Mouse (Mus musculus) neural tube, embryonic 13.5 days (tissue): ENCODE measurements around the gene Smg7. TPM values are rescaled to one million over a fixed set of nuclear protein-coding genes. Genes with fewer than 3 reads are reported as not detected.
"Not testable (repeated sequence)": the region's sequence is repeated elsewhere in the genome, so short reads cannot be mapped to it uniquely, and the experiment has no call there.

ENCODE experiments used
- ATAC-seq: fragments of 200-750 bp; cut with Nextera tagmentation; 2 replicates; pipeline ENCODE4 v1.8.0; 2017; ENCODE audit warnings: low read depth, mild to moderate bottlenecking, moderate TSS enrichment, moderate library complexity
- H3K27ac ChIP-seq: fragments of 300-500 bp; sonication (generic); replicated peaks from 2 replicates; pipeline ENCODE4 v1.5.1; 2015; ENCODE audit warnings: moderate library complexity, mild to moderate bottlenecking, inconsistent platforms
- H3K27me3 ChIP-seq: fragments of 300-500 bp; sonication (generic); 2 replicates; pipeline ENCODE4 v1.6.1; 2015; ENCODE audit warnings: mild to moderate bottlenecking, inconsistent platforms
- H3K36me3 ChIP-seq: fragments of 300-500 bp; sonication (generic); 2 replicates; pipeline ENCODE4 v1.6.1; 2015; ENCODE audit warnings: mild to moderate bottlenecking, inconsistent platforms
- H3K4me1 ChIP-seq: fragments of 300-500 bp; sonication (generic); replicated peaks from 2 replicates; pipeline ENCODE4 v1.6.1; 2015; ENCODE audit warnings: inconsistent platforms
- H3K4me2 ChIP-seq: fragments of 300-500 bp; sonication (generic); 2 replicates; pipeline ENCODE4 v1.6.1; 2015; ENCODE audit warnings: inconsistent platforms, mild to moderate bottlenecking, moderate library complexity
- H3K4me3 ChIP-seq: fragments of 300-500 bp; sonication (generic); 2 replicates; pipeline ENCODE4 v1.5.1; 2015; ENCODE audit warnings: mild to moderate bottlenecking, inconsistent platforms
- H3K9ac ChIP-seq: fragments of 300-500 bp; sonication (generic); 2 replicates; pipeline ENCODE4 v1.6.1; 2015; ENCODE audit warnings: moderate library complexity, mild to moderate bottlenecking, inconsistent platforms
- H3K9me3 ChIP-seq: fragments of 300-500 bp; sonication (generic); 2 replicates; pipeline ENCODE4 v1.6.1; 2016; ENCODE audit warnings: inconsistent platforms
- WGBS: fragments of 180-500 bp; shearing (Covaris S2); methylation state at CpG from one replicate; pipeline ENCODE4 v1.1.7; 2015; 5-methylcytosine and 5-hydroxymethylcytosine counted together
- polyA plus RNA-seq: library from polyadenylated mRNA; unstranded; fragments of >200 nt; fragmentation: Nextera tagmentation; extraction: Ambion mirVana; gene quantifications from 2 replicates; pipeline ENCODE4 v1.2.1, GENCODE M21; 2015

The Smg7 gene
- polyA plus RNA-seq, 1 experiment from 2014 or later = 32.8 TPM

GRCm38 (mm10) chr1:152903591-152904135 lies 1.2 kb upstream of the Smg7 start:
- H3K9me3 ChIP-seq = no peaks in the 10 kb centered on the region
- peak overlapping the region; percentile 96 for H3K4me2 ChIP-seq
- H3K9ac ChIP-seq = peak overlapping the region; percentile 80
- peak overlapping the region; percentile 99 for H3K27ac ChIP-seq
- ATAC-seq = peak; percentile 38
- peak overlapping the region; percentile 90 for H3K4me3 ChIP-seq
- H3K36me3 ChIP-seq = no peaks in the 10 kb centered on the region
- H3K27me3 ChIP-seq = no peaks in the 10 kb centered on the region
- peaks cover 28% of the 10 kb centered on the region for H3K4me1 ChIP-seq
- WGBS = under 1% methylated on average over 36 of the region's 36 CpGs

GRCm38 (mm10) chr1:152902665-152903516 lies 445 bp upstream of the Smg7 start:
- H3K27ac ChIP-seq = peak overlapping the region; percentile 99
- peak overlapping the region; percentile 96 for H3K4me2 ChIP-seq
- peaks cover 29% of the 10 kb centered on the region for H3K4me1 ChIP-seq
- WGBS = under 1% methylated on average over 56 of the region's 69 CpGs
- H3K36me3 ChIP-seq = no peaks in the 10 kb centered on the region
- H3K9me3 ChIP-seq = no peaks in the 10 kb centered on the region
- peak overlapping the region; percentile 90 for H3K4me3 ChIP-seq
- ATAC-seq = peak; percentile 90
- no peaks in the 10 kb centered on the region for H3K27me3 ChIP-seq
- H3K9ac ChIP-seq = peak overlapping the region; percentile 91

- peak overlapping the region; percentile 99 for H3K27ac ChIP-seq
- WGBS = 2% methylated on average over 6 of the region's 6 CpGs
Observed at GRCm38 (mm10) chr1:152901419-152901764, 1.1 kb downstream of the Smg7 start.

GRCm38 (mm10) chr1:152888086-152888485 lies 14.4 kb downstream of the Smg7 start:
- not testable (repeated sequence) for H3K36me3 ChIP-seq, H3K9ac ChIP-seq, H3K27me3 ChIP-seq, H3K4me1 ChIP-seq, H3K4me2 ChIP-seq, H3K9me3 ChIP-seq, H3K4me3 ChIP-seq, H3K27ac ChIP-seq, ATAC-seq
- 93% methylated on average over 3 of the region's 5 CpGs for WGBS

More at GRCm38 (mm10) chr1:152901419-152901764, 1.1 kb downstream of the Smg7 start:
- no peaks in the 10 kb centered on the region for H3K27me3 ChIP-seq
- peak overlapping the region; percentile 91 for H3K9ac ChIP-seq
- H3K36me3 ChIP-seq = no peaks in the 10 kb centered on the region
- H3K4me2 ChIP-seq = peak overlapping the region; percentile 83
- peaks cover 29% of the 10 kb centered on the region for H3K4me1 ChIP-seq
- peak overlapping the region; percentile 90 for H3K4me3 ChIP-seq
- no peak for ATAC-seq
- no peaks in the 10 kb centered on the region for H3K9me3 ChIP-seq

GRCm38 (mm10) chr1:152871031-152871430 lies 31.4 kb downstream of the Smg7 start:
- no peak for ATAC-seq
- Histone ChIP-seq H3K4me3 (no peak overlapping the region), H3K4me2 (no peak overlapping the region), H3K36me3 (peaks cover 25% of the 10 kb centered on the region), H3K9ac (no peak overlapping the region), H3K9me3 (no peaks in the 10 kb centered on the region), H3K4me1 (peaks cover 8% of the 10 kb centered on the region), H3K27ac (no peak overlapping the region), H3K27me3 (no peaks in the 10 kb centered on the region)
- WGBS = 81% methylated on average over 3 of the region's 3 CpGs

GRCm38 (mm10) chr1:152869901-152870300 lies 32.5 kb downstream of the Smg7 start:
- no peaks in the 10 kb centered on the region for H3K27me3 ChIP-seq
- H3K9me3 ChIP-seq = no peaks in the 10 kb centered on the region
- H3K4me2 ChIP-seq = no peak overlapping the region
- H3K4me3 ChIP-seq = no peak overlapping the region
- H3K36me3 ChIP-seq = peaks cover 35% of the 10 kb centered on the region
- no peak overlapping the region for H3K9ac ChIP-seq
- 92% methylated on average over 6 of the region's 6 CpGs for WGBS
- no peak for ATAC-seq
- peaks cover 8% of the 10 kb centered on the region for H3K4me1 ChIP-seq
- H3K27ac ChIP-seq = no peak overlapping the region

GRCm38 (mm10) chr1:152846856-152847255 lies 55.6 kb downstream of the Smg7 start:
- Histone ChIP-seq H3K4me1 (no peaks in the 10 kb centered on the region), H3K4me3 (no peak overlapping the region), H3K36me3 (peaks cover 82% of the 10 kb centered on the region), H3K27me3 (no peaks in the 10 kb centered on the region), H3K9ac (no peak overlapping the region), H3K4me2 (no peak overlapping the region), H3K27ac (no peak overlapping the region), H3K9me3 (no peaks in the 10 kb centered on the region)
- 84% methylated on average over 2 of the region's 2 CpGs for WGBS
- ATAC-seq = no peak

GRCm38 (mm10) chr1:152845211-152845730 lies 57.2 kb downstream of the Smg7 start:
- ATAC-seq = no peak
- peaks cover 88% of the 10 kb centered on the region for H3K36me3 ChIP-seq
- H3K4me1 ChIP-seq = no peaks in the 10 kb centered on the region
- no peak overlapping the region for H3K27ac ChIP-seq
- no peak overlapping the region for H3K4me2 ChIP-seq
- H3K27me3 ChIP-seq = no peaks in the 10 kb centered on the region
- WGBS = 89% methylated on average over 3 of the region's 3 CpGs
- no peak overlapping the region for H3K9ac ChIP-seq
- no peaks in the 10 kb centered on the region for H3K9me3 ChIP-seq
- no peak overlapping the region for H3K4me3 ChIP-seq

GRCm38 (mm10) chr1:152844634-152845033 lies 57.8 kb downstream of the Smg7 start:
- Histone ChIP-seq H3K4me3 (no peak overlapping the region), H3K9ac (no peak overlapping the region)
- WGBS = 87% methylated on average over 1 of the region's 1 CpGs

GRCm38 (mm10) chr1:152841057-152841456 lies 61.4 kb downstream of the Smg7 start:
- H3K4me1 ChIP-seq = no peaks in the 10 kb centered on the region
- no peak for ATAC-seq
- 93% methylated on average over 2 of the region's 2 CpGs for WGBS
- no peaks in the 10 kb centered on the region for H3K27me3 ChIP-seq
- no peak overlapping the region for H3K4me2 ChIP-seq
- no peaks in the 10 kb centered on the region for H3K9me3 ChIP-seq
- H3K4me3 ChIP-seq = no peak overlapping the region
- H3K9ac ChIP-seq = no peak overlapping the region
- no peak overlapping the region for H3K27ac ChIP-seq
- peaks cover 93% of the 10 kb centered on the region for H3K36me3 ChIP-seq

More at GRCm38 (mm10) chr1:152844634-152845033, 57.8 kb downstream of the Smg7 start:
- H3K4me2 ChIP-seq = no peak overlapping the region
- no peak for ATAC-seq
- H3K27ac ChIP-seq = no peak overlapping the region
- no peaks in the 10 kb centered on the region for H3K9me3 ChIP-seq
- H3K27me3 ChIP-seq = no peaks in the 10 kb centered on the region
- peaks cover 92% of the 10 kb centered on the region for H3K36me3 ChIP-seq
- H3K4me1 ChIP-seq = no peaks in the 10 kb centered on the region

- no peak overlapping the region for H3K4me3 ChIP-seq
- H3K27ac ChIP-seq = no peak overlapping the region
- no peak overlapping the region for H3K9ac ChIP-seq
- no peaks in the 10 kb centered on the region for H3K4me1 ChIP-seq
- no peak overlapping the region for H3K4me2 ChIP-seq
- 89% methylated on average over 3 of the region's 3 CpGs for WGBS
- peaks cover 91% of the 10 kb centered on the region for H3K36me3 ChIP-seq
- H3K27me3 ChIP-seq = no peaks in the 10 kb centered on the region
- H3K9me3 ChIP-seq = no peaks in the 10 kb centered on the region
- no peak for ATAC-seq
Observed at GRCm38 (mm10) chr1:152840343-152840742, 62.1 kb downstream of the Smg7 start.

GRCm38 (mm10) chr1:152838841-152839240 lies 63.6 kb downstream of the Smg7 start:
- Histone ChIP-seq H3K9me3 (no peaks in the 10 kb centered on the region), H3K36me3 (peaks cover 81% of the 10 kb centered on the region)

More at GRCm38 (mm10) chr1:152838841-152839240, 63.6 kb downstream of the Smg7 start:
- Histone ChIP-seq H3K9ac (no peak overlapping the region), H3K4me3 (no peak overlapping the region), H3K27me3 (no peaks in the 10 kb centered on the region), H3K4me2 (no peak overlapping the region), H3K27ac (no peak overlapping the region), H3K4me1 (no peaks in the 10 kb centered on the region)
- 87% methylated on average over 12 of the region's 12 CpGs for WGBS
- no peak for ATAC-seq
